Mouse (Mus musculus) liver, embryonic 11.5 days (tissue): Measurements from ENCODE around the gene Prkar2b. TPM values are rescaled to one million over a fixed set of nuclear protein-coding genes. Genes with fewer than 3 reads are reported as not detected.

Experiments used
- ATAC-seq: fragments of 200-750 bp; cut with Nextera tagmentation; replicated peaks from 2 replicates; pipeline ENCODE4 v1.8.0; 2017; ENCODE audit warnings: moderate number of reproducible peaks, mild to moderate bottlenecking, moderate TSS enrichment, moderate library complexity; ENCODE audit not compliant: low FRiP score
- DNase-seq: peaks from one replicate; pipeline ENCODE4 v3.0.0-alpha.2; 2017; ENCODE audit warnings: low spot score
- H3K27ac ChIP-seq: fragments of 300-500 bp; sonication (generic); 2 replicates; pipeline ENCODE4 v1.5.1; 2014; ENCODE audit warnings: mild to moderate bottlenecking, low read depth, low read length, control low read depth
- H3K27me3 ChIP-seq: fragments of 300-500 bp; sonication (generic); replicated peaks from 2 replicates; pipeline ENCODE4 v1.6.1; 2014; ENCODE audit warnings: low read length, mixed read lengths; ENCODE audit not compliant: control insufficient read depth, insufficient read depth
- H3K36me3 ChIP-seq: fragments of 300-500 bp; sonication (generic); 2 replicates; pipeline ENCODE4 v1.6.1; 2014; ENCODE audit warnings: mild to moderate bottlenecking, low read length, moderate library complexity, mixed read lengths; ENCODE audit not compliant: control insufficient read depth, insufficient read depth
- H3K4me1 ChIP-seq: fragments of 300-500 bp; sonication (generic); replicated peaks from 2 replicates; pipeline ENCODE4 v1.6.1; 2014; ENCODE audit warnings: low read length, mixed read lengths; ENCODE audit not compliant: control insufficient read depth, insufficient read depth
- H3K4me2 ChIP-seq: fragments of 300-500 bp; sonication (generic); 2 replicates; pipeline ENCODE4 v1.6.1; 2014; ENCODE audit warnings: mild to moderate bottlenecking, control low read depth, moderate library complexity
- H3K4me3 ChIP-seq: fragments of 300-500 bp; sonication (generic); 2 replicates; pipeline ENCODE4 v1.5.1; 2014; ENCODE audit warnings: low read depth, low read length, control low read depth
- H3K9ac ChIP-seq: fragments of 300-500 bp; sonication (generic); 2 replicates; pipeline ENCODE4 v1.6.1; 2014; ENCODE audit warnings: low read depth, low read length, control low read depth
- H3K9me3 ChIP-seq: fragments of 300-500 bp; sonication (generic); 2 replicates; pipeline ENCODE4 v1.6.1; 2016; ENCODE audit warnings: low read length, inconsistent platforms, mixed read lengths; ENCODE audit not compliant: control insufficient read depth
- WGBS: fragments of 180-500 bp; shearing (Covaris S2); extraction: QIAGEN DNeasy Blood & Tissue Kit; methylation state at CpG from one replicate; pipeline ENCODE4 v1.1.7; 2014; 5-methylcytosine and 5-hydroxymethylcytosine counted together
- polyA plus RNA-seq: library from polyadenylated mRNA; unstranded; fragments of >200 nt; fragmentation: Nextera tagmentation; extraction: Ambion mirVana; gene quantifications from 2 replicates; pipeline ENCODE4 v1.2.1, GENCODE M21; 2014

Prkar2b gene
- polyA plus RNA-seq, 1 experiment from 2014 or later = 103 TPM

- no peaks in the 10 kb centered on the region for H3K36me3 ChIP-seq
- peak; percentile 62; the same call in 1 of the 2 replicates for ATAC-seq
- H3K4me3 ChIP-seq = no peak overlapping the region
- WGBS = 82% methylated on average over 6 of the region's 6 CpGs
- DNase-seq = no peak
- no peaks in the 10 kb centered on the region for H3K4me1 ChIP-seq
- no peak overlapping the region for H3K9ac ChIP-seq
- H3K27me3 ChIP-seq = no peaks in the 10 kb centered on the region
- no peak overlapping the region for H3K4me2 ChIP-seq
- H3K27ac ChIP-seq = no peak overlapping the region
- 0 out of 2 replicates have a peak, but pooled peaks cover 2% of the 10 kb centered on the region for H3K9me3 ChIP-seq
Measured at GRCm38 (mm10) chr12:32077403-32077802, 16.3 kb upstream of the Prkar2b start.

GRCm38 (mm10) chr12:32075831-32076715 is 15.0 kb upstream of the Prkar2b start:
- H3K4me1 ChIP-seq = no peaks in the 10 kb centered on the region

GRCm38 (mm10) chr12:32074271-32074670 is 13.2 kb upstream of the Prkar2b start:
- Histone ChIP-seq H3K4me3 (no peak overlapping the region), H3K4me2 (no peak overlapping the region), H3K27ac (no peak overlapping the region), H3K27me3 (no peaks in the 10 kb centered on the region), H3K9ac (no peak overlapping the region), H3K36me3 (no peaks in the 10 kb centered on the region), H3K4me1 (no peaks in the 10 kb centered on the region), H3K9me3 (no peaks in the 10 kb centered on the region)
- 87% methylated on average over 6 of the region's 6 CpGs for WGBS
- DNase-seq (no peak), ATAC-seq (no peak)

More at GRCm38 (mm10) chr12:32075831-32076715, 15.0 kb upstream of the Prkar2b start:
- H3K9ac ChIP-seq = no peak overlapping the region
- no peaks in the 10 kb centered on the region for H3K27me3 ChIP-seq
- no peak overlapping the region for H3K27ac ChIP-seq
- H3K36me3 ChIP-seq = no peaks in the 10 kb centered on the region
- H3K4me3 ChIP-seq = no peak overlapping the region
- no peak overlapping the region for H3K4me2 ChIP-seq
- ATAC-seq (no peak), DNase-seq (no peak)
- H3K9me3 ChIP-seq = no peaks in the 10 kb centered on the region
- WGBS = 73% methylated on average over 10 of the region's 10 CpGs

- Histone ChIP-seq H3K4me1 (peaks cover 9% of the 10 kb centered on the region), H3K36me3 (no peaks in the 10 kb centered on the region), H3K9me3 (no peaks in the 10 kb centered on the region), H3K27ac (no peak overlapping the region), H3K27me3 (no peaks in the 10 kb centered on the region), H3K4me3 (no peak overlapping the region), H3K9ac (no peak overlapping the region), H3K4me2 (no peak overlapping the region)
- no peak for ATAC-seq
- no peak for DNase-seq
- 58% methylated on average over 5 of the region's 5 CpGs for WGBS
Measured at GRCm38 (mm10) chr12:32066004-32066403, 4.9 kb upstream of the Prkar2b start.

GRCm38 (mm10) chr12:32060247-32061089 is 628 bp downstream of the Prkar2b start:
- Histone ChIP-seq H3K27me3 (no peaks in the 10 kb centered on the region), H3K4me3 (peak overlapping the region; percentile 95), H3K9ac (peak overlapping the region; percentile 100), H3K36me3 (no peaks in the 10 kb centered on the region), H3K9me3 (no peaks in the 10 kb centered on the region), H3K4me1 (peaks cover 40% of the 10 kb centered on the region), H3K4me2 (peak overlapping the region; percentile 66), H3K27ac (peak overlapping the region; percentile 97)
- no peak for DNase-seq
- under 1% methylated on average over 66 of the region's 66 CpGs for WGBS
- peak; percentile 56 for ATAC-seq

- no peak for DNase-seq
- Histone ChIP-seq H3K27ac (peak overlapping the region; percentile 97), H3K4me2 (peak overlapping the region; percentile 66), H3K36me3 (no peaks in the 10 kb centered on the region), H3K4me3 (peak overlapping the region; percentile 95), H3K27me3 (no peaks in the 10 kb centered on the region), H3K9me3 (no peaks in the 10 kb centered on the region), H3K9ac (peak overlapping the region; percentile 100), H3K4me1 (peaks cover 48% of the 10 kb centered on the region)
- WGBS = 9% methylated on average over 6 of the region's 6 CpGs
- ATAC-seq = no peak
Measured at GRCm38 (mm10) chr12:32059707-32060106, 1.4 kb downstream of the Prkar2b start.

GRCm38 (mm10) chr12:32059135-32059534 is 2.0 kb downstream of the Prkar2b start:
- no peak for DNase-seq
- peak overlapping the region; percentile 95 for H3K4me3 ChIP-seq
- H3K4me2 ChIP-seq = peak overlapping the region; percentile 66
- peaks cover 49% of the 10 kb centered on the region for H3K4me1 ChIP-seq
- no peak for ATAC-seq
- no peaks in the 10 kb centered on the region for H3K9me3 ChIP-seq
- WGBS = 53% methylated on average over 2 of the region's 2 CpGs
- H3K27me3 ChIP-seq = no peaks in the 10 kb centered on the region
- peak overlapping the region; percentile 97; the same call in 1 of the 2 replicates for H3K27ac ChIP-seq
- H3K9ac ChIP-seq = peak overlapping the region; percentile 100
- no peaks in the 10 kb centered on the region for H3K36me3 ChIP-seq

GRCm38 (mm10) chr12:32057461-32058199 is 3.5 kb downstream of the Prkar2b start:
- 69% methylated on average over 12 of the region's 12 CpGs for WGBS
- H3K4me3 ChIP-seq = peak overlapping the region; percentile 95
- H3K36me3 ChIP-seq = no peaks in the 10 kb centered on the region
- peak overlapping the region; percentile 66 for H3K4me2 ChIP-seq
- H3K27ac ChIP-seq = 0 out of 2 replicates have a peak overlapping the region, but pooled peaks have one; percentile 16
- peak overlapping the region; percentile 11; the same call in 1 of the 2 replicates for H3K9ac ChIP-seq
- no peaks in the 10 kb centered on the region for H3K9me3 ChIP-seq
- peaks cover 58% of the 10 kb centered on the region for H3K4me1 ChIP-seq
- DNase-seq = no peak
- no peaks in the 10 kb centered on the region for H3K27me3 ChIP-seq
- no peak for ATAC-seq
